In genomic region chr3:65129625-65130024, GRCm38 (mm10) we compare ENCODE assay signal across 17 mouse cellular contexts.
"Had no signal": no experiment of that assay in that cellular context is flagged by ENCODE, and none has a peak within 500 bp of the region (broad histone marks: within the 10 kb centered on the region; RNA-seq: fewer than 3 reads in every experiment).

No protein-coding gene starts in this region.

- H3K9ac ChIP-seq: neural tube, embryonic 12.5 days; neural tube, embryonic 13.5 days; neural tube, embryonic 15.5 days; stomach, embryonic 15.5 days had no signal

- H3K4me2 ChIP-seq: neural tube, embryonic 12.5 days; neural tube, embryonic 13.5 days; neural tube, embryonic 15.5 days; stomach, embryonic 15.5 days had no signal

- DNase-seq: retina, postnatal 1 day; right cerebral cortex, adult 18-20 months; right cerebral cortex, postnatal 14 days; right cerebral cortex, postnatal 25 days; right cerebral cortex, postnatal 4 days; spleen, adult 18-20 months; thymus, adult 18-20 months; thymus, adult 2 months; thymus, postnatal 14 days; thymus, postnatal 25 days; thymus, postnatal 36 days; thymus, postnatal 4 days had no signal

- H3K27ac ChIP-seq: neural tube, embryonic 12.5 days; neural tube, embryonic 13.5 days; neural tube, embryonic 15.5 days; stomach, embryonic 15.5 days; stomach, postnatal 0 days had no signal

- H3K4me3 ChIP-seq: neural tube, embryonic 12.5 days; neural tube, embryonic 13.5 days; neural tube, embryonic 15.5 days; stomach, embryonic 15.5 days had no signal

- H3K4me1 ChIP-seq: neural tube, embryonic 12.5 days; neural tube, embryonic 13.5 days; neural tube, embryonic 15.5 days; stomach, embryonic 15.5 days had no signal

- H3K27me3 ChIP-seq: neural tube, embryonic 12.5 days; neural tube, embryonic 13.5 days; neural tube, embryonic 15.5 days; stomach, embryonic 15.5 days had no signal

- H3K36me3 ChIP-seq: neural tube, embryonic 12.5 days; neural tube, embryonic 13.5 days; neural tube, embryonic 15.5 days; stomach, embryonic 15.5 days had no signal

- H3K9me3 ChIP-seq: neural tube, embryonic 12.5 days; neural tube, embryonic 13.5 days; neural tube, embryonic 15.5 days; stomach, embryonic 15.5 days had no signal
